Mouse (Mus musculus) stomach, postnatal 0 days (tissue): ENCODE results near the gene Arl16.

Source experiments
- CTCF ChIP-seq: IDR thresholded peaks from 2 replicates; pipeline ENCODE4 v1.5.1; 2016; ENCODE audit warnings: antibody characterized with exemption, low read depth, mild to moderate bottlenecking, moderate library complexity
- EP300 ChIP-seq: optimal IDR thresholded peaks from 2 replicates; pipeline ENCODE3; 2016; ENCODE audit warnings: antibody characterized with exemption

DNA sequence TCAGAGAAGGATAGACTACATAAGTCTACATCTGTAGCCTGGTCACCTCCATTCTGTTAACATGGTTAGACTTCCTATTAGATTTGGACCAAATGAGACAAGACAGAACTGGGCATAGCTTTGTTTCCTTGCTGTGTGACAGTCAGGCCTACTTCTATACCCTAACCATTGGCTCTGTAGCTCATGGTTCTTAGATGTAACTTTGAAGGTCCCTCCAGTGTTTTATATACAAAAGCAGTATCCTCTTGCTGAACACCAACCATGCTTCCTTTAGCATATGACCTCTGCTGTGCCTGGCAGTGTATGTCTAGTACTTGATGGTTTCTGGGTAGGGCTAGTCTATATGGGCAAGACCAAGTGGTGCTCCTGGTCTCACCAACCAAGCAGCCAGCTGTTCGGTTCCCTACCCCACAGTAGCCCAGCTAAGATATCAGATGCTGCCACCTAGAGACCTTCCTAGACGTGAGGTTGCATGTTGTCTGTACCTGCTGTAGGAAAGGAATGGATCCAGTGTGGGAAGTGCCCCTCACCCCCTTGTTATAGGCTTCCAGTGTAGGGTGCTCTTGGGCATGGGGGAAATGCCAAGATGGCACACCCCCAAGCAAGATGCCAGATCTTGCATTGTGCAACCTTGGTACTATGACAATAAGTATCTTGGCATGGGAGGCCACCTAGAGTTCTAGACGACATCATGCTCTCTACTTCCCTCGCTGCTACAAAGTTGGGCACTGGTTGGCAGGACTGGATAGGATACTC, 23.1 kb upstream of the Arl16 start:
- TF ChIP-seq EP300 (no peak), CTCF (0 out of 2 replicates have a peak, but pooled peaks have one; percentile 22)
